Mouse (Mus musculus): Measurements from ENCODE around the gene Map3k7cl. TPM values are rescaled to one million over a fixed set of nuclear protein-coding genes. Genes with fewer than 3 reads are reported as not detected.
A peak's percentile ranks its signal among the peaks of the same experiment; 100 is the strongest.

Map3k7cl gene
- 0.13 TPM in 1 of 2 replicates, not detected in the other for polyA plus RNA-seq (2015; fragmentation: Nextera tagmentation; extraction: Ambion mirVana)

- Histone ChIP-seq H3K9me3 (ENCODE audit: control insufficient read depth, low read length) (no peaks in the 10 kb centered on the region), H3K27me3 (replicated peaks; ENCODE audit: control insufficient read depth, insufficient read depth, low read length) (no peaks in the 10 kb centered on the region), H3K36me3 (ENCODE audit: control insufficient read depth, insufficient read depth) (no peaks in the 10 kb centered on the region), H3K4me3 (replicated peaks; ENCODE audit: low read length) (no peak within 1 kb of the TSS), H3K9ac (replicated peaks; ENCODE audit: low read depth, low read length) (no peak within 1 kb of the TSS), H3K4me2 (ENCODE audit: low read length) (no peak within 1 kb of the TSS), H3K4me1 (replicated peaks; ENCODE audit: control insufficient read depth, insufficient read depth, low read length) (peaks cover 5% of the 10 kb centered on the region; the same call in 1 of the 2 replicates), H3K27ac (ENCODE audit: low read length) (no peak within 1 kb of the TSS)
- no peak; the same call in 1 of the 2 replicates for ATAC-seq
- WGBS = 81% methylated on average over 24 of the region's 24 CpGs
Measured at GRCm38 (mm10) chr16:87552907-87553691, at the start of gene Map3k7cl. Gene Map3k7cl (plus strand): TSS chr16:87553330.

DNA sequence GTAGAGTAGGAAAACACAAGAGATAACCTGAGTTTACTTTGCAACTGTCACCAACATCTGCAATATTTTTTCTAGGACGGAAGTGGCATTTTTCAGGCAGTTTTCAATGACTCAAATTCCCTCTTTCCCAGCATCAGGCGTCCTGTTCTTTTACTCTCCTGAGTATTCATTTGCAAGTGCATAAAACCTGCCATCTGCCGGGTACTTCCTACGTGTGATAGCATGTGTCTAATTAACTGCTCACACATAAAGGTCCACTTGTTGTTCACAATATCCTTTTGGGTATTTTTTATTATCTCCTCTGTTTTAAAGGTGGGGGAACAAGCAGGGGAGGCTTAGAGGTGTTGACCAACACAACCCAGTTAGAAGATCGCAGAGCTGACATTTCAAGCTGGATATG lies 41.4 kb upstream of the Map3k7cl start:
- Histone ChIP-seq H3K4me2 (ENCODE audit: low read length) (no peak overlapping the region), H3K36me3 (ENCODE audit: control insufficient read depth, insufficient read depth) (no peaks in the 10 kb centered on the region), H3K9ac (replicated peaks; ENCODE audit: low read depth, low read length) (no peak overlapping the region), H3K27ac (ENCODE audit: low read length) (no peak overlapping the region), H3K27me3 (replicated peaks; ENCODE audit: control insufficient read depth, insufficient read depth, low read length) (no peaks in the 10 kb centered on the region), H3K4me3 (replicated peaks; ENCODE audit: low read length) (no peak overlapping the region), H3K9me3 (ENCODE audit: control insufficient read depth, low read length) (no peaks in the 10 kb centered on the region), H3K4me1 (replicated peaks; ENCODE audit: control insufficient read depth, insufficient read depth, low read length) (0 out of 2 replicates have a peak, but pooled peaks cover 2% of the 10 kb centered on the region)
- WGBS = 51% methylated on average over 5 of the region's 5 CpGs
- ATAC-seq = peak; percentile 27; the same call in 1 of the 2 replicates

GRCm38 (mm10) chr16:87512331-87512730 lies 40.8 kb upstream of the Map3k7cl start:
- H3K27ac ChIP-seq (ENCODE audit: low read length) = no peak overlapping the region
- H3K27me3 ChIP-seq (replicated peaks; ENCODE audit: control insufficient read depth, insufficient read depth, low read length) = no peaks in the 10 kb centered on the region
- 0 out of 2 replicates have a peak, but pooled peaks cover 2% of the 10 kb centered on the region for H3K4me1 ChIP-seq (replicated peaks; ENCODE audit: control insufficient read depth, insufficient read depth, low read length)
- H3K4me2 ChIP-seq (ENCODE audit: low read length) = no peak overlapping the region
- no peaks in the 10 kb centered on the region for H3K9me3 ChIP-seq (ENCODE audit: control insufficient read depth, low read length)
- ATAC-seq = no peak
- H3K9ac ChIP-seq (replicated peaks; ENCODE audit: low read depth, low read length) = no peak overlapping the region
- 96% methylated on average over 14 of the region's 14 CpGs for WGBS
- no peaks in the 10 kb centered on the region for H3K36me3 ChIP-seq (ENCODE audit: control insufficient read depth, insufficient read depth)
- H3K4me3 ChIP-seq (replicated peaks; ENCODE audit: low read length) = no peak overlapping the region

- Histone ChIP-seq H3K36me3 (ENCODE audit: control insufficient read depth, insufficient read depth) (no peaks in the 10 kb centered on the region), H3K27ac (ENCODE audit: low read length) (no peak overlapping the region), H3K9me3 (ENCODE audit: control insufficient read depth, low read length) (no peaks in the 10 kb centered on the region), H3K4me3 (replicated peaks; ENCODE audit: low read length) (no peak overlapping the region), H3K27me3 (replicated peaks; ENCODE audit: control insufficient read depth, insufficient read depth, low read length) (no peaks in the 10 kb centered on the region), H3K4me2 (ENCODE audit: low read length) (no peak overlapping the region), H3K9ac (replicated peaks; ENCODE audit: low read depth, low read length) (no peak overlapping the region), H3K4me1 (replicated peaks; ENCODE audit: control insufficient read depth, insufficient read depth, low read length) (no peaks in the 10 kb centered on the region)
- no peak for ATAC-seq
- WGBS = 86% methylated on average over 5 of the region's 5 CpGs
Measured at GRCm38 (mm10) chr16:87524228-87524627, 28.9 kb upstream of the Map3k7cl start.

DNA sequence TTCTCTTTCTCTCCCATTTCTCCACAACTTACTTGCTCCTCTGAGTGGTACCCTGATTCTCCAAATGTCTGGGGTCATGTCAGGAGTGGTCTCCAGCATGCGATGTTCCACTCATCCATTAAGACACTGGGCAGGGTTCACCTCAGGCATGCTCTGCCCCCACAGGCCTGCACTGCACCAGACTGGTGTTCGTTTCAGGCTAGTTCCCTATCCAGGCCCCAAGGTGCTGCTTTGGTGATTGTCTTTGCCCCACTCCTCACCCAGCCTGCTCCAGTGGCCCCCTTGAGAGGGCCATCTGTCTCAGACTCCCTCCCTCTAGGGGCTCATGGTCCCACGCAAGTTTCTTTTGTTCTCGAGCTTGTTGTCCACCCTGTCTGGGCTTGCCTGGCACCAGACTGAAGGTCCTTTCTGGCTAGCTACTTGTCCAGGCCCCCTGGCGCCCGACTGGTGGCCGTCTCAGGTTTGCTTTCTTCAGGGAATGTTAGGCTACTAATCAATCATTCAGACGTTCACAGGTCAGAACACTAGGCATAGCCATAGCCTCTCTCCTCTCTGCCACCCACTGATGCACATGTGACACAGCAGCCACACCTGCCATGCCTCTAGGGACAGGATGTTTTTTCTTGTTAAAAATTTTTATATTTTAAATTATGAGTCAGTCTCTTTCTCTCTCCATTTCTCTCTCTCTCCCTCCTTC lies 25.4 kb upstream of the Map3k7cl start:
- H3K27ac ChIP-seq (ENCODE audit: low read length) = no peak overlapping the region
- H3K27me3 ChIP-seq (replicated peaks; ENCODE audit: control insufficient read depth, insufficient read depth, low read length) = no peaks in the 10 kb centered on the region
- no peak for ATAC-seq
- no peaks in the 10 kb centered on the region for H3K36me3 ChIP-seq (ENCODE audit: control insufficient read depth, insufficient read depth)
- H3K4me3 ChIP-seq (replicated peaks; ENCODE audit: low read length) = no peak overlapping the region
- H3K9ac ChIP-seq (replicated peaks; ENCODE audit: low read depth, low read length) = no peak overlapping the region
- 66% methylated on average over 8 of the region's 8 CpGs for WGBS
- H3K4me1 ChIP-seq (replicated peaks; ENCODE audit: control insufficient read depth, insufficient read depth, low read length) = no peaks in the 10 kb centered on the region
- H3K9me3 ChIP-seq (ENCODE audit: control insufficient read depth, low read length) = no peaks in the 10 kb centered on the region
- no peak overlapping the region for H3K4me2 ChIP-seq (ENCODE audit: low read length)

DNA sequence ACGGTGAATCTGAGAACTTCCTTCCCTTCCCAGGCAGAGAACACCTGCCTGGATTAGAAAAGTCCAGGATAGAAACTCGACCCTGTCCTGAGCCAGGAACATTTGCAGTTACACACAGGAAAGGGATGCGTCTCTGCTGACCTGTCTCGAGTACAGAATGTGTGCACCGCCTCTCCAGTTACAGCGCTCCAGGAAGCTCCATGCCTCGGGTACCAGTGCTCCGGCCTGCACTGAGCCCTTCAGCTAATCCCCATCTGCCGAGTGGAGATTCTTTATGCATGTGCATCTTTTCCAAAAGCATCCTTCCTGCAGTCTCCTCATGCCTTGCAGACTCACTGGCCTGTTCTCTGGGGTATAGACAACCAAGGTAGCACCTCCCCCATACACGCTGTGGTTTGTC lies 24.4 kb upstream of the Map3k7cl start:
- Histone ChIP-seq H3K27ac (ENCODE audit: low read length) (no peak overlapping the region), H3K36me3 (ENCODE audit: control insufficient read depth, insufficient read depth) (no peaks in the 10 kb centered on the region), H3K4me1 (replicated peaks; ENCODE audit: control insufficient read depth, insufficient read depth, low read length) (no peaks in the 10 kb centered on the region), H3K9me3 (ENCODE audit: control insufficient read depth, low read length) (no peaks in the 10 kb centered on the region), H3K27me3 (replicated peaks; ENCODE audit: control insufficient read depth, insufficient read depth, low read length) (no peaks in the 10 kb centered on the region), H3K9ac (replicated peaks; ENCODE audit: low read depth, low read length) (no peak overlapping the region), H3K4me2 (ENCODE audit: low read length) (no peak overlapping the region), H3K4me3 (replicated peaks; ENCODE audit: low read length) (no peak overlapping the region)
- no peak for ATAC-seq
- 74% methylated on average over 10 of the region's 10 CpGs for WGBS

DNA sequence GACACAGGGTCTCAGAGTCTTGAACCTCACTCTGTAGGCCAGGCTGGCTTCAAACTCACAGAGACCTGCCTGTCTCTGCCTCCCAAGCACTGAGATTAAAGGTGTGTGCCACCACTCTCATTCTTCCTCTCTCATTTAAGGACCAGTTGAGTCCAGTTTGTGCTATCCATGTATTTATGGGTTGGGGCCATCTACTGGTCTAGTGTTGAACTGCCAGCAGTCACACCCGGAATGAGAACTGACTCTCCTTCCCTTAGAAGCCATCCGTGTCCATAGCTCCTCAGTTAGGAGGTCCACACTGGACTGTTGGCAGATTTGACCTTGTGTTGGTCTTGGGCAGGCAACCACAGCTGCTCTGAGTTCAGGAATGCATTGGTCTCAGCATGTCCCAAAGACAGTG lies 4.8 kb upstream of the Map3k7cl start:
- no peaks in the 10 kb centered on the region for H3K27me3 ChIP-seq (replicated peaks; ENCODE audit: control insufficient read depth, insufficient read depth, low read length)
- no peaks in the 10 kb centered on the region for H3K36me3 ChIP-seq (ENCODE audit: control insufficient read depth, insufficient read depth)
- H3K9me3 ChIP-seq (ENCODE audit: control insufficient read depth, low read length) = no peaks in the 10 kb centered on the region
- no peak overlapping the region for H3K4me2 ChIP-seq (ENCODE audit: low read length)
- H3K4me3 ChIP-seq (replicated peaks; ENCODE audit: low read length) = no peak overlapping the region
- H3K27ac ChIP-seq (ENCODE audit: low read length) = no peak overlapping the region
- WGBS = 60% methylated on average over 2 of the region's 2 CpGs
- no peak overlapping the region for H3K9ac ChIP-seq (replicated peaks; ENCODE audit: low read depth, low read length)
- ATAC-seq = no peak
- no peaks in the 10 kb centered on the region for H3K4me1 ChIP-seq (replicated peaks; ENCODE audit: control insufficient read depth, insufficient read depth, low read length)

DNA sequence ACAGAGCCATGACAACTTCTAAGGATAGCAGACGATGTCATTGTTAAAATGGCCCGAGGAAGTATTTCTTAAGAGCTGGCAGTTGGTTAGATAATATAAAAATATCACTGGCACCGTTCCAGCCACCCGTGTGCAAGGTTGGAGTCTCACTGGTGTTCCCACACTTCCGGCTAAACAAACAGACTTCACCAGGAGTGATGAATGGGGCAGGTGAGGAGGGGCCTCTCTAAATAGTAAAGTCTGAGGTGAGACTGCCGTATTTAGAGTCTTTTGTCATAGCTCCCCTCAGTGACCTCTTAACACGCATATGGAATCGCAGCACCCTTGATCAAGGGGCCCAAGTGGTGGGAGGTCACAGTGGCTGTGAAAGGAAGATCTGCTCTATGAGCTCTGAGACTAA lies 3.2 kb downstream of the Map3k7cl start:
- no peak overlapping the region for H3K4me3 ChIP-seq (replicated peaks; ENCODE audit: low read length)
- no peaks in the 10 kb centered on the region for H3K9me3 ChIP-seq (ENCODE audit: control insufficient read depth, low read length)
- H3K4me1 ChIP-seq (replicated peaks; ENCODE audit: control insufficient read depth, insufficient read depth, low read length) = peaks cover 5% of the 10 kb centered on the region; the same call in 1 of the 2 replicates
- no peaks in the 10 kb centered on the region for H3K27me3 ChIP-seq (replicated peaks; ENCODE audit: control insufficient read depth, insufficient read depth, low read length)
- no peak overlapping the region for H3K9ac ChIP-seq (replicated peaks; ENCODE audit: low read depth, low read length)
- 68% methylated on average over 8 of the region's 8 CpGs for WGBS
- no peaks in the 10 kb centered on the region for H3K36me3 ChIP-seq (ENCODE audit: control insufficient read depth, insufficient read depth)
- no peak for ATAC-seq
- no peak overlapping the region for H3K27ac ChIP-seq (ENCODE audit: low read length)
- no peak overlapping the region for H3K4me2 ChIP-seq (ENCODE audit: low read length)

- H3K4me2 ChIP-seq (ENCODE audit: low read length) = no peak overlapping the region
- no peak overlapping the region for H3K9ac ChIP-seq (replicated peaks; ENCODE audit: low read depth, low read length)
- no peaks in the 10 kb centered on the region for H3K9me3 ChIP-seq (ENCODE audit: control insufficient read depth, low read length)
- H3K27ac ChIP-seq (ENCODE audit: low read length) = no peak overlapping the region
- H3K27me3 ChIP-seq (replicated peaks; ENCODE audit: control insufficient read depth, insufficient read depth, low read length) = no peaks in the 10 kb centered on the region
- H3K4me3 ChIP-seq (replicated peaks; ENCODE audit: low read length) = no peak overlapping the region
- 85% methylated on average over 4 of the region's 4 CpGs for WGBS
- ATAC-seq = no peak
- no peaks in the 10 kb centered on the region for H3K36me3 ChIP-seq (ENCODE audit: control insufficient read depth, insufficient read depth)
- no peaks in the 10 kb centered on the region for H3K4me1 ChIP-seq (replicated peaks; ENCODE audit: control insufficient read depth, insufficient read depth, low read length)
Measured at GRCm38 (mm10) chr16:87561501-87561900, 8.4 kb downstream of the Map3k7cl start.

All from forebrain, embryonic 16.5 days (tissue).